Mouse (Mus musculus) erythroblast, embryonic 14.5 days (primary cell): Measurements from ENCODE around the gene Ahdc1. TPM values are rescaled to one million over a fixed set of nuclear protein-coding genes. Genes with fewer than 3 reads are reported as not detected.
"Not testable (repeated sequence)": the region's sequence is repeated elsewhere in the genome, so short reads cannot be mapped to it uniquely, and the experiment has no call there.

ENCODE experiments used
- H3K27me3 ChIP-seq: 2 replicates; pipeline ENCODE4 v1.6.1; 2012; ENCODE audit warnings: inconsistent platforms; ENCODE audit not compliant: control insufficient read depth
- H3K36me3 ChIP-seq: 2 replicates; pipeline ENCODE4 v1.6.1; 2012; ENCODE audit warnings: mild to moderate bottlenecking, inconsistent platforms; ENCODE audit not compliant: control insufficient read depth
- H3K4me1 ChIP-seq: 2 replicates; pipeline ENCODE4 v1.6.1; 2012; ENCODE audit warnings: inconsistent platforms; ENCODE audit not compliant: control insufficient read depth
- H3K4me3 ChIP-seq: replicated peaks from 2 replicates; pipeline ENCODE3; 2012; ENCODE audit warnings: moderate library complexity, mild to moderate bottlenecking, inconsistent platforms
- H3K9me3 ChIP-seq: 2 replicates; pipeline ENCODE4 v1.6.1; 2012; ENCODE audit warnings: low read length, inconsistent platforms, mixed read lengths; ENCODE audit not compliant: control insufficient read depth
- GATA1 ChIP-seq: IDR thresholded peaks from 2 replicates; pipeline ENCODE4 v1.6.1; 2012; ENCODE audit warnings: low read length, inconsistent platforms, mixed read lengths
- TAL1 ChIP-seq: IDR thresholded peaks from 3 replicates; pipeline ENCODE4 v1.6.1; 2012; ENCODE audit warnings: low read length, inconsistent platforms, mixed read lengths
- polyA plus RNA-seq: library from polyadenylated mRNA; stranded (reverse); fragments of >175 nt; gene quantifications from 2 replicates; pipeline ENCODE4 v1.2.3, GENCODE M21; 2012

The Ahdc1 gene
- polyA plus RNA-seq, 1 experiment: 0.08 TPM

DNA sequence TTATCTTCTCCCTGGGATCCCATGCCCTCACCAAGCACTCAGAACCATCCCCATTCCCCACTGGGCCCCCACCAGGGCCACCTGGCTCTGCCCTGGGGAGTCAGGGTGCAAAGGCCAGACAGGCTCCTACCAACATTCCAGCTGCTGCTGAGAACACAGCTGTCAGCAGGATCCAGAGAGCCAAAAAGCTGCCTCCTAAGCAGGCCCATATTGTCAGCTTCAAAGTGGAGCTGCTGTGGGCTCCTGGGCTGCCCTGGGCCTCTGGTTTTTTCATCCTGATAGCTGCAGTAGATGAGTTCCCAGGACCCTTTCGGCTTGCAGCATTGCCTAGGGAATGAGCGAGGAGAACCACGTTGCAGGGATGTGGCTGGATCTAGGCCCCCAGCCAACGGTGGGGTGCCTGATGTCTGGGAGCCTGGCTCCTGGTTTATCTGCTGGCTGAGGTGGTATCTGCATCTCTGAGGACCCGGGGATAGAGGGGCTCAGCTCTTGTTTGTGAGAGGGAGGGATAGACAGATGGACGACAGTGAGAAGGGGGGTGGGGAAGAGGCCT, 82.5 kb downstream of the Ahdc1 start:
- TF ChIP-seq TAL1: no peak
- no peak for TF ChIP-seq GATA1
- Histone ChIP-seq H3K4me3 (no peak overlapping the region), H3K4me1 (peaks cover 8% of the 10 kb centered on the region), H3K36me3 (no peaks in the 10 kb centered on the region), H3K27me3 (peaks cover 37% of the 10 kb centered on the region), H3K9me3 (no peaks in the 10 kb centered on the region)

DNA sequence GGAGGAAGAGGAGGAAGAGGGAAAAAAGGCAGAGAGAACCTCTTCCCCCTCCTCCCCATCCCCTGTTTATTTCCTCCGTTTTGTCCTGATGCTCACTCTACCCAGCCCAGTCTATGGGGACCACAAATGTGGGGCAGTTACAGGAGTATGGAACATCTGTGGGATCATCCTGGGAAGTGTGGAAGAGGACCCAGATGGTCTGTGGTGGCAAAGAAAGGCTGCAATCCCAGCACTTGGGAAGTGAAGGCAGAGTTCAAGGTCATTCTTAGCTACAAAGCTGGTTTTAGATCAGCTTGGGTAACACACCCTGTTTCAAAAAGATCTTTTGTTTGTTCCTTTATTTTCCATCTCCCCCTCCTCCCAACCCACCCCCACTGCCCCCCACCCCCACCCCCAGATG, 83.2 kb downstream of the Ahdc1 start:
- peaks cover 8% of the 10 kb centered on the region for H3K4me1 ChIP-seq
- TF ChIP-seq GATA1: no peak
- no peak for TF ChIP-seq TAL1

DNA sequence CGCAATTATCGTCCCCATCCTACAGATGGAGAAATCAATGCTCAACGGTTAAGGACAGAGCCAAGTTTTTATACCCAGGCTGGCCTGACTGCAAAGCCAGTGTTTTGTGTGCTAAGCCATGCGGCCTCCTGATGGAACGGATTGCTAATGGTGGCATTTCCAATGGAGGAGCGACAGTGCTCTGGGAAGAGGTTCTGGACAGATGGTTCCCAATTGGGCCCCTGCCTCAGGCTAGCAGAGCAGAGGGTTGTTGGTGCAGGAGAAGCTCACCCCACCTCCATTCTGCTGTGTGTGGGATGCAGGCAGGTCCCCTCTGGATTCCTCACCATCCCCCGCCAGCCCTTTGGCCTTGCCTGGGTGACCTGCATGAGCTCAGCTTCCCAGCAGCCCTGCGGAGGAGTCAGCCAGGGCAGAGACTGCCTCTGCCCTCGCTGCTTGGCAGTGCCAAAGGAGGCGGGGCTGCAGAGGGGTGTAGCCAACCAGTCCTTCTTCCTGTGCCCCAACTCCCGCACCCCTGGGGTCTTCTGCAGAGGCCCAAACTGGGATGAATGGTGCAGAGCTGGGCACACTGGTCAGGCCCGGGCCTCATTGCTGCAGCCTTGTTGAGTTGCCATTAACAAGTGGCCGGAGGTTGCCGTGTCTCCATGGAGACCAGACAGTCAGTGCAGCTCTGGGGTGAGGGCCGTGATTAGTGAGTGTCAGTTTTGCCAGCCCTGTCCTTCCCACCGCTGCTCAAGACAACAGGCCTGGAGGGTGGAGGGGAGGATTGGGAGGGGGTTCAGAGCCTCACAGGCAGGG, 84.1 kb downstream of the Ahdc1 start:
- H3K27me3 ChIP-seq: peaks cover 34% of the 10 kb centered on the region
- no peak overlapping the region for H3K4me3 ChIP-seq
- H3K4me1 ChIP-seq: peaks cover 8% of the 10 kb centered on the region

More for the DNA sequence above, 83.2 kb downstream of the Ahdc1 start:
- Histone ChIP-seq H3K36me3 (no peaks in the 10 kb centered on the region), H3K27me3 (peaks cover 37% of the 10 kb centered on the region), H3K9me3 (no peaks in the 10 kb centered on the region), H3K4me3 (no peak overlapping the region)

DNA sequence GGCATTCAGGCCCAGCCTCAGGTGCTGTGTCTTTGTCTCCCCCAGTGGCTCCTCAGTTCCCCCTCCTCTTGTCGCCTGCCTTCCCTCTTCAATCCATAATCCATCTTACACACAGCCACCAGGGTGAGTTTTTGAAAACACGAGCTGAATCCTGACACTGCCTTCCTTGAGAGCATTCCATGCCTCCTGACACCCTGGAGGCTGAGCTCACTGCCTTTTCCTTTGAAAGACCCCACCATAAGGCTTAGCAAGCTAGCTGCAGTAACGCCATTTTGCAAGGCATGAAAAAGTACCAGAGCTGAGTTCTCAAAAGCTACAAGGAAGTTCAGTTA, 84.6 kb downstream of the Ahdc1 start:
- not testable (repeated sequence) for H3K36me3 ChIP-seq, H3K9me3 ChIP-seq, H3K4me3 ChIP-seq, H3K4me1 ChIP-seq
- peaks cover 33% of the 10 kb centered on the region for H3K27me3 ChIP-seq

More for the DNA sequence above, 84.1 kb downstream of the Ahdc1 start:
- H3K36me3 ChIP-seq: no peaks in the 10 kb centered on the region
- no peaks in the 10 kb centered on the region for H3K9me3 ChIP-seq
- TF ChIP-seq TAL1 (no peak), GATA1 (no peak)

DNA sequence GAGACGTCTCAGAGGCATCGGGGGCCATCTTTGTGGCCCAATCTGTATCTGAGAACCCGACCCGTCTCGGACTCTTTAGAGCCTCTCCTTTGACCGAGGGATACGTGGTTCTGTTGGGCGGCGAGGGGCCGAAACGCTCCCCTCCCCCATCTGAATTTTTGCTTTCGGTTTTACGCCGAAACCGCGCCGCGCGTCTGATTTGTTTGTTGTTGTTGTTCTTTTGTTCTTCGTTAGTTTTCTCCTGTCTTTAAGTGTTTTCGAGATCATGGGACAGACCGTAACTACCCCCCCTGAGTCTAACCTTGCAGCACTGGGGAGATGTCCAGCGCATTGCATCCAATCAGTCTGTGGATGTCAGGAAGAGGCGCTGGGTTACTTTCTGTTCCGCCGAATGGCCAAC, 85.6 kb downstream of the Ahdc1 start:
- not testable (repeated sequence) for H3K9me3 ChIP-seq, H3K4me1 ChIP-seq, H3K36me3 ChIP-seq, H3K4me3 ChIP-seq
- peaks cover 23% of the 10 kb centered on the region for H3K27me3 ChIP-seq

DNA sequence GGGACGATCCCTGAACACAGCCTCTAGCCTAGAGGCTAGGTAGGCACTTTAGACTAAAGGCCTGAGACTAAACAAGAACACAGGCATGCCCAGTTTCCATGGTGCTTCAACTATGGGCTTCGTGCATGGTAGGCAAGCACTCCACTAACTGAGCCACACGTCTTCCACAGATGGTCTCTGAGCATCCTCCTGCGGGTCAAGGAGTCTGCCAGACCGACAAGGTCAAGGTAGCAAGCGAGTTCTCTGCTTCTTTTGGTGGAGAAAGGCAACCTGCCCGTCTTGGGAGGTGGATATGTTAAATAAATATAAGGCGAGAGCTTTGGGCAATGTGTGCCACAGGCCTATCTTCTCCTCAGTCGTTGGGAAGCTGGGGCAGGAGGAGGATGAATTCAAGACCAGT, 90.7 kb downstream of the Ahdc1 start:
- no peak overlapping the region for H3K4me3 ChIP-seq
- peaks cover 6% of the 10 kb centered on the region for H3K4me1 ChIP-seq
- H3K36me3 ChIP-seq: no peaks in the 10 kb centered on the region
- no peaks in the 10 kb centered on the region for H3K9me3 ChIP-seq
- no peaks in the 10 kb centered on the region for H3K27me3 ChIP-seq
- no peak for TF ChIP-seq GATA1
- no peak for TF ChIP-seq TAL1

DNA sequence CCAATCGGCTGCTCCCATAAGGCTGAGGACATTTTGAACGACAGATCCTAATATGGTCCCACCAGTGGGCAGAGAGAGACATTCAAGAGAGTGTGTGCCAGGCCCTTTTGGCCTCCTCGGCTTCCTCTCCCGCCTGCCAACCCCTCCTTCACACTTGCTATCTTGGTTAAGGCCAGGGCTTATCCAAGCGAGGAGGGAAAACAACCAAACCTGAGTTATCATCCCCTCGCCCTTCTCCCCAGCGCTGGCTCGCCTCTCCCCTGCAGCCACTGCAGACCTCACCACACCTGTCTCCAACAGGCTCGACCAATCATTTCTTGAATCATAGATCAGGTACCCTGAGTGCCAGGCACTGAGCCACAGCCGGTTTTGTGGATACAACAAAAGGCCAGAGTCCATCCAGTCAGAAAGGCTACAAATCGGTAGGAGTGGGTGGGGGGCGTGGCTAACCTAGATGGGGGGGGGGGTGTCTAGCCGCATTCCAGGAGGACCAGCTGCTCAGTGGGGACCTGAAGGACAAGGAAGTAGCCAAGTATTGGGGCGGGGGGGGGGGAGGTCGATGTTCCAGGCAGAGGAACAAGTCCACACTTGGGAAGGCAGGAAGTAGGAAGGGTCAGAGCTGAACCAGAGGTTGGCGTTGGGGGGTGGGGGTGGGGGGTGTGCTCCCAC, 92.6 kb downstream of the Ahdc1 start:
- Histone ChIP-seq H3K36me3 (no peaks in the 10 kb centered on the region), H3K9me3 (no peaks in the 10 kb centered on the region), H3K4me3 (no peak overlapping the region), H3K4me1 (peaks cover 10% of the 10 kb centered on the region), H3K27me3 (no peaks in the 10 kb centered on the region)
- TF ChIP-seq TAL1: no peak
- no peak for TF ChIP-seq GATA1

DNA sequence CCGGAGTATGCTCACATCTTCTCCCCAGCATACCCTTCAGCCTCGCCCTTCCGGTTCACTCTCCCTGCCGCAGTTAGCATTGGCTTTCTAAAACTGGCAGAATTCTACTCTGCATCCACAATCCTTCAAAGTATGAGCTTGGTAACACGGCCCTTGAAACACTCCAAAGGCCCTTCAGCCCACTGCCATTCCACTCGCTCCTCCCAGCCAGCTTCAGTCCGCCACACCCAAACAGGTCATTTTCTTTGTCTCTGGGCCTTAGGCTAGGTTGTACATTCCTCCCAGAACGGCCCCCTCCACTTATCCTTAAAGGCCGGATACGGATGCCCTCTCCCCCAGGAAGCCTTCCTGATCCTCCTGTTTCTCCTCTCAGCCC, 93.1 kb downstream of the Ahdc1 start:
- Histone ChIP-seq H3K4me1 (peaks cover 10% of the 10 kb centered on the region), H3K4me3 (no peak overlapping the region), H3K27me3 (no peaks in the 10 kb centered on the region), H3K9me3 (no peaks in the 10 kb centered on the region), H3K36me3 (no peaks in the 10 kb centered on the region)
- no peak for TF ChIP-seq TAL1
- no peak for TF ChIP-seq GATA1

DNA sequence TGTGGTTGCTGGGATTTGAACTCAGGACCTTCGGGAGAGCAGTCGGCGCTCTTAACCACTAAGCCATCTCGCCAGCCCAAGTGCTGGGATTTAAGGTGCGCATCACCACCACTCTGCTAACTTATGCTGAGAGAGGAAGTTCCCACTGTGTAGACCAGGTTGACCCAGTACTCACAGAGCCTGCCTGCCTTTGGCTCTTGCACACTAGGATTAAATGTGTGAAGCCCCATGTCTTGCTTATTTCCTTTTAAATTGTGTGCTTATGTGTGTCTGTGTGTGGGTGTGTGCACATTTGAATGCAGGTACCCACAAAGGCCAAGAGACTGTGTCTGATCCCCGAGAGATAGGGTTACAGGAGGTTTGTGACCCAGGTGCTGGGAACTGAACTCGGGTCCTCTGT, 95.6 kb downstream of the Ahdc1 start:
- no peak overlapping the region for H3K4me3 ChIP-seq
- no peaks in the 10 kb centered on the region for H3K27me3 ChIP-seq
- H3K36me3 ChIP-seq: no peaks in the 10 kb centered on the region
- H3K9me3 ChIP-seq: no peaks in the 10 kb centered on the region
- TF ChIP-seq TAL1 (no peak), GATA1 (no peak)
- peaks cover 10% of the 10 kb centered on the region for H3K4me1 ChIP-seq
